Mouse (Mus musculus): ENCODE data around the gene Etfb. TPM values are rescaled to one million over a fixed set of nuclear protein-coding genes. Genes with fewer than 3 reads are reported as not detected.

Etfb gene
- polyA plus RNA-seq, 1 experiment from 2014 or later: 760 TPM

GRCm38 (mm10) chr7:43417298-43417697 is 26.6 kb upstream of the Etfb start:
- Histone ChIP-seq H3K27ac (ENCODE audit: low read depth) (no peak overlapping the region), H3K9me3 (ENCODE audit: low read length) (no peaks in the 10 kb centered on the region), H3K4me1 (ENCODE audit: insufficient read depth) (no peaks in the 10 kb centered on the region), H3K27me3 (ENCODE audit: insufficient read depth, low read length) (no peaks in the 10 kb centered on the region), H3K9ac (replicated peaks) (no peak overlapping the region), H3K4me3 (ENCODE audit: low read depth, low read length) (no peak overlapping the region), H3K36me3 (replicated peaks; ENCODE audit: insufficient read depth, low read length) (no peaks in the 10 kb centered on the region), H3K4me2 (ENCODE audit: low read depth, low read length) (no peak overlapping the region)
- ATAC-seq (no peak), DNase-seq (no peak)
- TF ChIP-seq EP300 (IDR thresholded peaks at IDR 0.05; ENCODE audit: low read depth) (no peak), CTCF (IDR thresholded peaks at IDR 0.05; ENCODE audit: low read depth) (peak; percentile 29; the same call in 1 of the 2 replicates)
- 81% methylated on average over 10 of the region's 10 CpGs for WGBS (ENCODE audit: insufficient replicate concordance)

GRCm38 (mm10) chr7:43422995-43423617 is 20.8 kb upstream of the Etfb start:
- peak; percentile 96 for TF ChIP-seq CTCF (IDR thresholded peaks at IDR 0.05; ENCODE audit: low read depth)
- no peak for TF ChIP-seq EP300 (IDR thresholded peaks at IDR 0.05; ENCODE audit: low read depth)
- Histone ChIP-seq H3K9me3 (ENCODE audit: low read length) (no peaks in the 10 kb centered on the region), H3K27ac (ENCODE audit: low read depth) (no peak overlapping the region), H3K4me1 (ENCODE audit: insufficient read depth) (no peaks in the 10 kb centered on the region), H3K36me3 (replicated peaks; ENCODE audit: insufficient read depth, low read length) (no peaks in the 10 kb centered on the region), H3K27me3 (ENCODE audit: insufficient read depth, low read length) (no peaks in the 10 kb centered on the region), H3K4me3 (ENCODE audit: low read depth, low read length) (no peak overlapping the region), H3K9ac (replicated peaks) (no peak overlapping the region), H3K4me2 (ENCODE audit: low read depth, low read length) (peak overlapping the region; percentile 40; the same call in 1 of the 2 replicates)
- 13% methylated on average over 11 of the region's 11 CpGs for WGBS (ENCODE audit: insufficient replicate concordance)
- DNase-seq (peak; percentile 88), ATAC-seq (peak; percentile 92)

- Histone ChIP-seq H3K9me3 (ENCODE audit: low read length) (no peaks in the 10 kb centered on the region), H3K27ac (ENCODE audit: low read depth) (no peak overlapping the region), H3K9ac (replicated peaks) (no peak overlapping the region), H3K36me3 (replicated peaks; ENCODE audit: insufficient read depth, low read length) (no peaks in the 10 kb centered on the region), H3K4me3 (ENCODE audit: low read depth, low read length) (no peak overlapping the region), H3K4me1 (ENCODE audit: insufficient read depth) (no peaks in the 10 kb centered on the region), H3K4me2 (ENCODE audit: low read depth, low read length) (no peak overlapping the region), H3K27me3 (ENCODE audit: insufficient read depth, low read length) (no peaks in the 10 kb centered on the region)
- ATAC-seq: no peak
- no peak for DNase-seq
- TF ChIP-seq CTCF (IDR thresholded peaks at IDR 0.05; ENCODE audit: low read depth) (no peak), EP300 (IDR thresholded peaks at IDR 0.05; ENCODE audit: low read depth) (no peak)
- 55% methylated on average over 3 of the region's 3 CpGs for WGBS (ENCODE audit: insufficient replicate concordance)
Measured at GRCm38 (mm10) chr7:43423991-43424625, 19.8 kb upstream of the Etfb start.

- Histone ChIP-seq H3K27me3 (ENCODE audit: insufficient read depth, low read length) (no peaks in the 10 kb centered on the region), H3K9ac (replicated peaks) (no peak within 1 kb of the TSS), H3K36me3 (replicated peaks; ENCODE audit: insufficient read depth, low read length) (no peaks in the 10 kb centered on the region), H3K4me3 (ENCODE audit: low read depth, low read length) (no peak within 1 kb of the TSS), H3K27ac (ENCODE audit: low read depth) (no peak within 1 kb of the TSS), H3K4me1 (ENCODE audit: insufficient read depth) (no peaks in the 10 kb centered on the region), H3K9me3 (ENCODE audit: low read length) (no peaks in the 10 kb centered on the region; the same call in 1 of the 2 replicates), H3K4me2 (ENCODE audit: low read depth, low read length) (no peak within 1 kb of the TSS)
- TF ChIP-seq EP300 (IDR thresholded peaks at IDR 0.05; ENCODE audit: low read depth) (no peak), CTCF (IDR thresholded peaks at IDR 0.05; ENCODE audit: low read depth) (no peak)
- 77% methylated on average over 8 of the region's 8 CpGs for WGBS (ENCODE audit: insufficient replicate concordance)
- no peak for ATAC-seq
- no peak for DNase-seq
Measured at GRCm38 (mm10) chr7:43427406-43427805, 16.5 kb upstream of the Etfb start, which contains the start of gene Lim2. Lim2 (plus strand) TSS chr7:43427670.

- Histone ChIP-seq H3K9ac (replicated peaks) (no peak overlapping the region), H3K9me3 (ENCODE audit: low read length) (no peaks in the 10 kb centered on the region; the same call in 1 of the 2 replicates), H3K4me2 (ENCODE audit: low read depth, low read length) (no peak overlapping the region), H3K27ac (ENCODE audit: low read depth) (no peak overlapping the region), H3K27me3 (ENCODE audit: insufficient read depth, low read length) (no peaks in the 10 kb centered on the region), H3K4me3 (ENCODE audit: low read depth, low read length) (no peak overlapping the region), H3K4me1 (ENCODE audit: insufficient read depth) (no peaks in the 10 kb centered on the region), H3K36me3 (replicated peaks; ENCODE audit: insufficient read depth, low read length) (no peaks in the 10 kb centered on the region)
- DNase-seq: no peak
- WGBS (ENCODE audit: insufficient replicate concordance): 41% methylated on average over 4 of the region's 4 CpGs
- ATAC-seq: no peak
- TF ChIP-seq EP300 (IDR thresholded peaks at IDR 0.05; ENCODE audit: low read depth) (no peak), CTCF (IDR thresholded peaks at IDR 0.05; ENCODE audit: low read depth) (no peak)
Measured at GRCm38 (mm10) chr7:43429500-43429899, 14.4 kb upstream of the Etfb start.

GRCm38 (mm10) chr7:43432891-43433290 is 11.0 kb upstream of the Etfb start:
- Histone ChIP-seq H3K36me3 (replicated peaks; ENCODE audit: insufficient read depth, low read length) (no peaks in the 10 kb centered on the region), H3K27me3 (ENCODE audit: insufficient read depth, low read length) (no peaks in the 10 kb centered on the region), H3K27ac (ENCODE audit: low read depth) (no peak overlapping the region), H3K4me3 (ENCODE audit: low read depth, low read length) (no peak overlapping the region), H3K4me2 (ENCODE audit: low read depth, low read length) (no peak overlapping the region), H3K4me1 (ENCODE audit: insufficient read depth) (no peaks in the 10 kb centered on the region), H3K9ac (replicated peaks) (no peak overlapping the region), H3K9me3 (ENCODE audit: low read length) (no peaks in the 10 kb centered on the region; the same call in 1 of the 2 replicates)
- WGBS (ENCODE audit: insufficient replicate concordance): 61% methylated on average over 4 of the region's 4 CpGs
- no peak for DNase-seq
- ATAC-seq: no peak
- TF ChIP-seq EP300 (IDR thresholded peaks at IDR 0.05; ENCODE audit: low read depth): no peak
- no peak for TF ChIP-seq CTCF (IDR thresholded peaks at IDR 0.05; ENCODE audit: low read depth)
